Mouse (Mus musculus) midbrain, embryonic 16.5 days (tissue): ENCODE data around the gene Slc9a8. TPM values are rescaled to one million over a fixed set of nuclear protein-coding genes. Genes with fewer than 3 reads are reported as not detected.
A peak's percentile ranks its signal among the peaks of the same experiment; 100 is the strongest.

Experiments used
- ATAC-seq: fragments of 200-750 bp; cut with Nextera tagmentation; 2 replicates; pipeline ENCODE4 v1.8.0; 2017; ENCODE audit warnings: moderate TSS enrichment
- H3K27ac ChIP-seq: fragments of 300-500 bp; sonication (generic); 2 replicates; pipeline ENCODE4 v1.5.1; 2014; ENCODE audit warnings: mild to moderate bottlenecking, low read length, mixed read lengths
- H3K27me3 ChIP-seq: fragments of 300-500 bp; sonication (generic); 2 replicates; pipeline ENCODE4 v1.6.1; 2014; ENCODE audit warnings: low read depth, low read length, mixed read lengths; ENCODE audit not compliant: control insufficient read depth, insufficient read depth
- H3K36me3 ChIP-seq: fragments of 300-500 bp; sonication (generic); 2 replicates; pipeline ENCODE4 v1.6.1; 2014; ENCODE audit warnings: mild to moderate bottlenecking, low read length, moderate library complexity, mixed read lengths; ENCODE audit not compliant: control insufficient read depth, insufficient read depth
- H3K4me1 ChIP-seq: fragments of 300-500 bp; sonication (generic); 2 replicates; pipeline ENCODE4 v1.6.1; 2014; ENCODE audit warnings: mild to moderate bottlenecking, low read length, mixed read lengths; ENCODE audit not compliant: control insufficient read depth, insufficient read depth
- H3K4me2 ChIP-seq: fragments of 300-500 bp; sonication (generic); 2 replicates; pipeline ENCODE4 v1.6.1; 2014; ENCODE audit warnings: mild to moderate bottlenecking, low read length, mixed read lengths
- H3K4me3 ChIP-seq: fragments of 300-500 bp; sonication (generic); 2 replicates; pipeline ENCODE4 v1.5.1; 2014; ENCODE audit warnings: low read depth, mild to moderate bottlenecking, low read length, moderate library complexity, mixed read lengths
- H3K9ac ChIP-seq: fragments of 300-500 bp; sonication (generic); 2 replicates; pipeline ENCODE4 v1.6.1; 2014; ENCODE audit warnings: low read depth, low read length, mixed read lengths
- H3K9me3 ChIP-seq: fragments of 300-500 bp; sonication (generic); replicated peaks from 2 replicates; pipeline ENCODE4 v1.6.1; 2014; ENCODE audit warnings: mild to moderate bottlenecking, low read length, mixed read lengths; ENCODE audit not compliant: control insufficient read depth, poor library complexity, severe bottlenecking
- WGBS: fragments of 180-500 bp; shearing (Covaris S2); extraction: QIAGEN DNeasy Blood & Tissue Kit; methylation state at CpG from one replicate; pipeline ENCODE4 v1.1.7; 2014; 5-methylcytosine and 5-hydroxymethylcytosine counted together
- polyA plus RNA-seq: library from polyadenylated mRNA; unstranded; fragments of >200 nt; fragmentation: Nextera tagmentation; extraction: Ambion mirVana; gene quantifications from 2 replicates; pipeline ENCODE4 v1.2.1, GENCODE M21; 2015

Gene Slc9a8
- polyA plus RNA-seq, 1 experiment from 2014 or later, result 19.4 TPM

DNA sequence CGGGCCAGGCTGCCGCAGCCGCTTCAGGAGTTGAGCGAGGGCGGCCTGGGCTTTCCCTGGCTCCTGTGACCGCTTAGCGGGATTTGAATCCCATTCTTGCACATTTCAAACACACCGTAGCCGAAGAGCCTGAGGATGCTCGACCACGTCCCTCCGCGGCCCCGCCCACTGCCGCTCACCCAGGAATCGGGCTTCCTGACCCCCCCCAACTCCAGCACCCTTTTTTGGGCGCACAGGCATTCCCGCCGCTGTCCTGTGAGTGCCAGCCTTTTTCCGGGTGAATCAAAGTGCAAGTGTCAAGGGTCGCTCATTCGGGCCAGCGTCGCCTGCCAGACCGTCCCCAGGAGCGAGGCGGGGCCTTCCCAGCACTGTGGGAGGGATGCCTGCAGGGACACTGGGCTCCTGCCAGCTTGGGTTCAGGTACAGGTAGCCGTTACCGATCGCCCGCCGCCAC lies 82.4 kb downstream of the Slc9a8 start:
- no peaks in the 10 kb centered on the region for H3K9me3 ChIP-seq
- peak overlapping the region; percentile 79 for H3K27ac ChIP-seq
- no peaks in the 10 kb centered on the region for H3K27me3 ChIP-seq
- under 1% methylated on average over 31 of the region's 32 CpGs for WGBS
- 0 out of 2 replicates have a peak, but pooled peaks have one; percentile 4 for ATAC-seq
- H3K4me3 ChIP-seq, result peak overlapping the region; percentile 70
- peaks cover 33% of the 10 kb centered on the region for H3K4me1 ChIP-seq
- peak overlapping the region; percentile 83 for H3K4me2 ChIP-seq
- H3K9ac ChIP-seq, result peak overlapping the region; percentile 80
- peaks cover 9% of the 10 kb centered on the region; the same call in 1 of the 2 replicates for H3K36me3 ChIP-seq

DNA sequence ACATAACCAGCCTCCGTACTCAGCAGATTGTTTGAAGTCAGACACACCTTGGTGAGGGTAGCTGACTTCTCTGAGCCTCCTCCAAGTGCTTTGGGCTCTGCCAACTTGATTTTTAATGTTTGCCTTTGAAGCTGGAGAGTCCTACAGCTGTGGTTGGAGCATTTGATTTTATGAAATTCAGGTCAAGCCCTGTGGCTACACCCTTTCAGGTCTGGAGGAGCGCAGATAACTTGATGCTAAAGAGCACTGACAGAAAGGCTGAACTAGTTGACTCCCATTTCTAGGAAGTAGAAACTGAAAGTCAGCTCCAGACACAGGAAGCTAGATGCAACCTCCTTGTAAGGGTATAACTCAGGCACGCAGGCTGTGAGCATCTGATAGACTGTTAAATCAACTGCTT lies 83.6 kb downstream of the Slc9a8 start:
- Histone ChIP-seq H3K9ac (peak overlapping the region; percentile 31), H3K4me2 (peak overlapping the region; percentile 83), H3K27ac (no peak overlapping the region), H3K27me3 (no peaks in the 10 kb centered on the region), H3K36me3 (peaks cover 9% of the 10 kb centered on the region; the same call in 1 of the 2 replicates), H3K4me1 (peaks cover 33% of the 10 kb centered on the region), H3K9me3 (no peaks in the 10 kb centered on the region), H3K4me3 (peak overlapping the region; percentile 70; the same call in 1 of the 2 replicates)
- no peak for ATAC-seq
- 75% methylated on average over 3 of the region's 3 CpGs for WGBS

DNA sequence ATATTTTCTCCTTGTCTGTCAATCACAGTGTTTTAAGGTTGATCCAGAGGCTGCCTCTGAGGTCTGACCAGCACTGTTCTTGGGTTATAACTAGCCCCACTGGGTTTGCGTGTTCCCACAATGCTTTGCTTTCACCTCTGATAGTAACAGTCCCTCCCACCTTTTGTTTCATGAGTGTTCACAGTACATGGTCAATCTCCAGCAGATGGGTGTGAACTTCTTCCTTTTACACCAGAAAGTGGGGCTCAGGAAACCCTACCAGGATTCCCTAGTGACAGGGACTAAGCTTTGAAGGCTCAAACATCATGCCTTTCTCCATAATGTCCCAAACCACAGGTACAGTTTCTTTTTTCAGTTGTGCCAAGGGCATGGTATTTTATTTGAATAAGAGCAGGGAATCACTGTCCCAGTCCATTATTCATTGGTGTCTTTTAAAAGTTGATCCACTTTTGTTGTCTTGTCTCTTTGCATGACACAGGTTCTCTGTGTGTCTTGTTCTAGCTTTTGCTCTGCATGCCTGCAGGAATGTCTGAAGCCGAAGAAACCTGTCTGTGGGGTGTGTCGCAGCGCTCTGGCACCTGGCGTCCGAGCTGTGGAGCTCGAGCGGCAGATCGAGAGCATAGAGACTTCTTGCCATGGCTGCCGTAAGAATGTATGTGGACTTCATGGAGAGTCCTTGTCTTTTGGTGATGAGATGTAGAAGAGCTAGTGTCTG lies 85.2 kb downstream of the Slc9a8 start:
- Histone ChIP-seq H3K4me3 (no peak overlapping the region), H3K9me3 (no peaks in the 10 kb centered on the region), H3K27ac (no peak overlapping the region), H3K27me3 (no peaks in the 10 kb centered on the region), H3K4me1 (peaks cover 33% of the 10 kb centered on the region), H3K9ac (no peak overlapping the region; the same call in 1 of the 2 replicates), H3K36me3 (peaks cover 12% of the 10 kb centered on the region), H3K4me2 (no peak overlapping the region)
- ATAC-seq, result no peak
- WGBS, result 95% methylated on average over 10 of the region's 10 CpGs

DNA sequence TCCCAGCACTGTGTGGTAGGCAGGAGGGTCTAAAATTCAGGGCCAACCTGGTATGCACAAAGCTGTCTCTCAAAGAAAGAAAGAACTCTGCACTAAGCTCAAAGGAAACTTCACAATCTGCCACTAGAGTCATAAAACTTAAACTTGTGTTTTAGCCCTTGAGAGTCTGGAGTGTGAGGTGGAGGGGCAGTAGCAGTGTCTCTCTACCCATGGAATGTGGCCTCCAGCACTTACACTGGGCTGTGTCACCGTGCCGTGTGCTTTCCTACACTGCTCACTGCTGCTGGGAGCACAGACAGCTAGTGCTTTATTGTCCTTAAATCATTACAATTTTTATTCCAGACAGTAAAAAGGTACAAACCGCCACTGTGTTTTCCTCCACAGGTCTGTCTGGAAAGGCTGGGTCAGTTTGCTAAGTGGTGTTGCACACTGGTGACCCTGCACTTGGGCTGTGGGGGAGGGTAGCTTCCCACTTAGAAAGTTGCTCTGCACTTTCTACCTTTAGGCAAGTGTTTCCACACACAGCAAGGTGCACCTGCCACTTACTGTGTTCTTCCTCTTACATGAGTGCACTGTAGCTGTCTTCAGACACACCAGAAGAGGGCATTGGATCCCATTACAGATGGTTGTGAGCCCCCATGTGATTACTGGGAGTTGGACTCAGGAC lies 86.3 kb downstream of the Slc9a8 start:
- H3K4me2 ChIP-seq, result no peak overlapping the region
- H3K27me3 ChIP-seq, result no peaks in the 10 kb centered on the region
- H3K36me3 ChIP-seq, result peaks cover 24% of the 10 kb centered on the region
- no peak overlapping the region for H3K9ac ChIP-seq
- WGBS, result 100% methylated on average over 3 of the region's 3 CpGs
- no peak overlapping the region for H3K27ac ChIP-seq
- no peak for ATAC-seq
- H3K4me3 ChIP-seq, result no peak overlapping the region
- peaks cover 33% of the 10 kb centered on the region for H3K4me1 ChIP-seq
- no peaks in the 10 kb centered on the region for H3K9me3 ChIP-seq

DNA sequence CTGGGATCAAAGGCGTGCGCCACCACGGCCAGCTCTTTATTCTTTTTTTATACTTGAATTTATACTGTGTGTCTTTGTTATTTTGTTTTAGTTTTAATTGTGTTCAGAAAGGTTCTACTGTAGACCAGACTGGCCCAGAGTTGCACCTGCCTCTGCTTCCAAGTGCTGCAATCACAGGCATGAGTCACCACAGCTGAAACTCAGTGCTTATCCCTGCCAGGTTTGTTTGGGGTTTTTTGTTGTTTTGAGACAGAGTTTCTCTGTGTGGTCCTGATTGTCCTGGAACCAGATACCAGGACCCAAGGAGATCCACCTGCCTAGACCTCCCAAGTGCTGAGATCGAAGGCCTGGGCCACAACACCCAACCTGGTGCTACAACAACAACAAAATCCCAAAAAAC lies 87.1 kb downstream of the Slc9a8 start:
- no peak overlapping the region for H3K4me3 ChIP-seq
- 94% methylated on average over 4 of the region's 4 CpGs for WGBS
- H3K27me3 ChIP-seq, result no peaks in the 10 kb centered on the region
- no peak overlapping the region for H3K9ac ChIP-seq
- H3K36me3 ChIP-seq, result peaks cover 26% of the 10 kb centered on the region
- no peak overlapping the region for H3K27ac ChIP-seq
- no peak overlapping the region for H3K4me2 ChIP-seq
- ATAC-seq, result no peak
- peaks cover 33% of the 10 kb centered on the region for H3K4me1 ChIP-seq
- H3K9me3 ChIP-seq, result no peaks in the 10 kb centered on the region

DNA sequence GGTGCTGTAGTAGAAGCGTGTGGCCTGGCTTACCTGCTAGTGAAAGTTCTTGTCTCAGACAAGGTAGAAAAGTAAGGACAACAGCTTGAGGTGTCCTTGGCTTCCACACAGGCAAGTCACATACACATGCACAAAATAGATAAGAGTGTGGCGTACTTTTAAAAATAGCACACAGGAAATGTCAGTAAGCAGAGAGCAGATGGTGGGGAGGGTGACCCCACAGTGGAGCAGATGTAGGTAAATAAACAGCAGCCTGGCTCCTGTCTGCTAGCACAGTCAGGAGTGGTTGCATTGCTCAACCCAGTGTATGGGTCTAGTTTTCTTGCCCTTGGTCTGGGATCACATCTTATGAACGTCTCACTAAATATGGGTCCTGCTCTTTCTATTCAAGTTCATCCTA lies 89.0 kb downstream of the Slc9a8 start:
- no peaks in the 10 kb centered on the region for H3K27me3 ChIP-seq
- no peak overlapping the region for H3K4me3 ChIP-seq
- no peak for ATAC-seq
- WGBS, result 88% methylated on average over 3 of the region's 3 CpGs
- H3K4me2 ChIP-seq, result no peak overlapping the region
- H3K9me3 ChIP-seq, result no peaks in the 10 kb centered on the region
- peaks cover 19% of the 10 kb centered on the region for H3K4me1 ChIP-seq
- peaks cover 37% of the 10 kb centered on the region for H3K36me3 ChIP-seq
- no peak overlapping the region for H3K9ac ChIP-seq
- no peak overlapping the region for H3K27ac ChIP-seq

DNA sequence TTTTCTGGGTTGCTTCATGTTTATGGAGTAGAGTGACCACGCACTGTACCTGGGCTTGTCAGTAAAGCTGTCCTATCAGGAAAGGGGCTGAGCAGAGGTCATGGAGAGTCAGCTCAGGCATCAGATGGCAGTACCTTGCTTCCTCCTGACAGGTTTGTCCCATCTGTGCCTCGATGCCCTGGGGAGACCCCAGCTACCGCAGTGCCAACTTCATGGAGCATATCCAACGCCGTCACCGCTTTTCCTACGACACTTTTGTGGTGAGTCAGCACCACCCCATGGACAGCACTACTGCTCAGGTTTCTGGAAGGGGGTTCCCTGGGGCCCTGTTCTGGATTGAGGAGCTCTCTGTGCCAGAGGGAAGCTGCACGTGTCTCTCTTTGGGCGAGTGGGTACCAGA lies 90.9 kb downstream of the Slc9a8 start:
- no peak for ATAC-seq
- Histone ChIP-seq H3K36me3 (peaks cover 42% of the 10 kb centered on the region), H3K27ac (no peak overlapping the region), H3K27me3 (no peaks in the 10 kb centered on the region), H3K9me3 (no peaks in the 10 kb centered on the region), H3K4me1 (peaks cover under 1% of the 10 kb centered on the region; the same call in 1 of the 2 replicates), H3K4me2 (no peak overlapping the region), H3K4me3 (no peak overlapping the region), H3K9ac (no peak overlapping the region)
- 89% methylated on average over 9 of the region's 9 CpGs for WGBS

DNA sequence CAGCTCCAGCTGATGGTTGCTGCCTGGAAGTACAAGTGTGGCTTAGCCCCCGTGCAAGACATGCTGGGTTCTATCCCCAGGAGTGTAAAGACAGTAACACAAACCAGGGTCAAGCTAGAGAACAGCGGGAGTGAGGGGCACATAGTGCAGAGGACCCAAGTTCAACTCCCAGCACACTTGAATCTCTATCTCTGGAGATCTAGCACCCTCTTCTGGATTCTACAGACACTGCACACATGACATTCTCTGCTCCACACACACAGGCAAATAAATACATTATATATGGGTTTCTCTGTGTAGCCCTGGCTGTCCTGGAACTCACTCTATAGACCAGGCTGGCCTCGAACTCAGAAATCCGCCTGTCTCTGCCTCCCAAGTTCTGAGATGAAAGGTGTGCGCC lies 91.5 kb downstream of the Slc9a8 start:
- H3K27me3 ChIP-seq, result no peaks in the 10 kb centered on the region
- no peak overlapping the region for H3K4me3 ChIP-seq
- no peak overlapping the region for H3K4me2 ChIP-seq
- no peaks in the 10 kb centered on the region for H3K9me3 ChIP-seq
- no peak for ATAC-seq
- no peak overlapping the region for H3K9ac ChIP-seq
- H3K27ac ChIP-seq, result no peak overlapping the region
- H3K4me1 ChIP-seq, result no peaks in the 10 kb centered on the region
- 98% methylated on average over 5 of the region's 5 CpGs for WGBS
- H3K36me3 ChIP-seq, result peaks cover 41% of the 10 kb centered on the region

DNA sequence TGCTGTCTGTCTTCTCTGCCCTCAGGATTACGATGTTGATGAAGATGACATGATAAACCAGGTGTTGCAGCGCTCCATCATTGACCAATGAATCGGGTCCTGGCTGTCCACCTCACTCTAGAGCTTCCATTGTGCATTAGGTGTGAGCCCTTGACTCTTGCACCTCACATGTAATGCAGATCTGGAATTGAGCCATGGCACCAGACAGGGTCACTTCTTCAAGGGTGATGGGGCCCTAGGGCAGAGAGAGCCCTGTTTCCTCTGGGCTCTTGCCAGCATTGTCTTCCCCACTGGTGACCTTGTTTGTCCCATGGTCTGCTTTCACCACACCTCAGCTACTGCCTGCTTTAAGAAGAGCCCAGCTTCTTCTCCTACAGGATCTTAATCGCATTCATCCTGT lies 93.1 kb downstream of the Slc9a8 start:
- Histone ChIP-seq H3K4me2 (no peak overlapping the region), H3K9ac (no peak overlapping the region), H3K4me3 (no peak overlapping the region), H3K27ac (no peak overlapping the region), H3K4me1 (no peaks in the 10 kb centered on the region), H3K36me3 (peaks cover 40% of the 10 kb centered on the region), H3K27me3 (no peaks in the 10 kb centered on the region), H3K9me3 (no peaks in the 10 kb centered on the region)
- 95% methylated on average over 4 of the region's 4 CpGs for WGBS
- no peak for ATAC-seq
